Mouse (Mus musculus): ENCODE results near the gene Opcml. TPM values are rescaled to one million over a fixed set of nuclear protein-coding genes. Genes with fewer than 3 reads are reported as not detected.

The Opcml gene
- polyA plus RNA-seq, 1 experiment = not detected

DNA sequence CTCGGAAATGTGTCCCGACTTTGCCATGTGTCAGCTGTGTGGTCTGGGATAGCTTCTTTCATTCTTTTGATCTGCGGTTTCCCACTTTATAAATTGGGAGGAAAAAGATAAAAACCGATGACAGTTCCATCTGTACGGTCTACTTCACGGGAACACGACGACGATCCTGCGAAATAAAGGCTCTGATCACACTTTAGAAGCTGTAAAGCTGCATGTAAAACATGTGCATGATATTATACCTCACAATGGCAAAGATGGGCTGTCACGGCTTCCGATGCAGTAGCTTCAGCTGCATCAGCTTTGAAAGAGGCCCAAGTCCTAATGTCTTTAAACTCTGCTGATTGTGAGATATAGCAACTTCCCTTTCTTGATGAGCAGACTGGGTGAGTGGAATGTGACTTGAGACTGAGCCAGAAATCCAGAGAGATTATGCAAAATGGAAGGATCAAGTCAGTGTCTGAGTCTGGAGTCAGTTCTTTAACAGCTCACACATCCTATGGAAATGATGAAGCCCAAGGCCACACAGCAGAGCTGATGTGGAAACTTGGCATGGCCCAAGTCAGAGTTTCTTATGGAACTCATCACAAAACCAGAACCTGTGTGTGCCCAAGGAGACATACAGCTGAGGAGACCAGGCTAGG lies 349.5 kb downstream of the Opcml start:
- no peak overlapping the region for H3K4me3 ChIP-seq
- no peaks in the 10 kb centered on the region for H3K79me2 ChIP-seq (ENCODE audit: control insufficient read depth, insufficient read depth)
- TF ChIP-seq MYOG (IDR thresholded peaks at IDR 0.05; ENCODE audit: control insufficient read depth in 1 of 3, insufficient read depth in 1 of 3, insufficient read length in 2 of 3, low read depth in 2 of 3) (no peak), POLR2AphosphoS2 (IDR thresholded peaks at IDR 0.05; ENCODE audit: insufficient read length, low read depth) (no peak), TCF12 (IDR thresholded peaks at IDR 0.05; ENCODE audit: insufficient read depth, poor library complexity, severe bottlenecking) (no peak), SRF (IDR thresholded peaks at IDR 0.05; ENCODE audit: control insufficient read depth, insufficient read length, low read depth) (no peak), MYOD1 (IDR thresholded peaks at IDR 0.05; ENCODE audit: control insufficient read depth in 1 of 3, insufficient read length in 2 of 3, low read depth in 2 of 3) (no peak), POLR2A (IDR thresholded peaks at IDR 0.05; ENCODE audit: insufficient read length, low read depth) (no peak), REST (IDR thresholded peaks at IDR 0.05; ENCODE audit: insufficient read depth, insufficient read length) (no peak), E2F4 (IDR thresholded peaks at IDR 0.05; ENCODE audit: insufficient read depth) (no peak)
- H3K4me2 ChIP-seq (ENCODE audit: low read depth) = no peak overlapping the region
- no peak overlapping the region for H3ac ChIP-seq (ENCODE audit: control insufficient read depth, insufficient read length)
- H3K27me3 ChIP-seq (ENCODE audit: control insufficient read depth, insufficient read depth, insufficient read length) = no peaks in the 10 kb centered on the region
- H3K36me3 ChIP-seq (ENCODE audit: control insufficient read depth, insufficient read depth) = no peaks in the 10 kb centered on the region

DNA sequence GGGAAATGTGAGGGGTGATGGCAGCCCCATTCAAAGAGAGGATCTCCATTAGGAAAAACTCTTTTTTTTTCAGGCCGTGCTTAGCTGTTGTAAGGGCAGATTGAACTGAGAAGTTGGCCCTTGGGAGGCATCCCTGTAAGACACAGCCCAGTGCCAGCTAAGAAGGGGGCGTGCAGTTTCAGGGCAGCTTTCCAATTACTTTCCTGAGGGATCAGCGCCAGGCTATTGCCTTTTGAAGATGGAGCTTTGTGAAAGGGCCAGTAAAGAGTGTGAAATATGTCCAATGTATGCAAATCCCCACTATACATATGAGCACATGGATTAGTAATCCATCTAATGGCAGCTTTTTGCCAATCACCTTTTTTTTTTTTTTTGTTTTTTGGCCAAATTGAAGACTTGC lies 358.9 kb downstream of the Opcml start:
- no peak overlapping the region for H3K4me3 ChIP-seq
- H3K4me2 ChIP-seq (ENCODE audit: low read depth) = no peak overlapping the region
- TF ChIP-seq REST (IDR thresholded peaks at IDR 0.05; ENCODE audit: insufficient read depth, insufficient read length) (no peak), SRF (IDR thresholded peaks at IDR 0.05; ENCODE audit: control insufficient read depth, insufficient read length, low read depth) (no peak), MYOD1 (IDR thresholded peaks at IDR 0.05; ENCODE audit: control insufficient read depth in 1 of 3, insufficient read length in 2 of 3, low read depth in 2 of 3) (no peak), E2F4 (IDR thresholded peaks at IDR 0.05; ENCODE audit: insufficient read depth) (no peak), MAX (IDR thresholded peaks at IDR 0.05; ENCODE audit: low read depth) (no peak), USF1 (IDR thresholded peaks at IDR 0.05; ENCODE audit: low read depth) (no peak), CEBPB (IDR thresholded peaks at IDR 0.05; ENCODE audit: insufficient read depth, poor library complexity, severe bottlenecking) (no peak), MYOG (IDR thresholded peaks at IDR 0.05; ENCODE audit: control insufficient read depth in 1 of 3, insufficient read depth in 1 of 3, insufficient read length in 2 of 3, low read depth in 2 of 3) (no peak), POLR2A (IDR thresholded peaks at IDR 0.05; ENCODE audit: insufficient read length, low read depth) (no peak), TCF12 (IDR thresholded peaks at IDR 0.05; ENCODE audit: insufficient read depth, poor library complexity, severe bottlenecking) (no peak), TCF3 (IDR thresholded peaks at IDR 0.05; ENCODE audit: insufficient read length, low read depth) (no peak), POLR2AphosphoS2 (IDR thresholded peaks at IDR 0.05; ENCODE audit: insufficient read length, low read depth) (no peak)
- H3K27me3 ChIP-seq (ENCODE audit: control insufficient read depth, insufficient read depth, insufficient read length) = no peaks in the 10 kb centered on the region
- H3K36me3 ChIP-seq (ENCODE audit: control insufficient read depth, insufficient read depth) = no peaks in the 10 kb centered on the region
- no peaks in the 10 kb centered on the region for H3K79me2 ChIP-seq (ENCODE audit: control insufficient read depth, insufficient read depth)
- no peak overlapping the region for H3ac ChIP-seq (ENCODE audit: control insufficient read depth, insufficient read length)

DNA sequence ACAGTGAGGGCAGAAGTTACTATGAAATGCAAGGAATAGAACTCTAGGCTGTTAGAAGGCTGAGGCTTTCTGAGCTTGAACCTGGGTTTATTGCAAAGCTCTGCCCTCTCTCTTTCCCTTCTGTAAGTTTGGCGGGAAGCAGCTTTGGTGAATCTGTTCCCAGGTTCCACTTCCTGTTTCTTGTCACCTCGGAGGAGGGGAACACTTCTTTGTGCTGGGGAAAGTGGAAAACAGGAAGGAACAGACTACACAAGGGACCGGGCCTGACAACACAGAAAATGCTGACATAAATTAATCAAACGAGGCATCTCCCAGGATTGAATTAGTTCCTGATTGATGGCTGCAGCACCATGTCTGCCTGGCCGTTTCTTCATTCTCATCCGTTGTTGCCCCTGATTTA lies 363.2 kb downstream of the Opcml start:
- Histone ChIP-seq H3K4me2 (ENCODE audit: low read depth) (no peak overlapping the region), H3K27me3 (ENCODE audit: control insufficient read depth, insufficient read depth, insufficient read length) (no peaks in the 10 kb centered on the region), H3K79me2 (ENCODE audit: control insufficient read depth, insufficient read depth) (no peaks in the 10 kb centered on the region), H3K4me3 (no peak overlapping the region), H3K36me3 (ENCODE audit: control insufficient read depth, insufficient read depth) (no peaks in the 10 kb centered on the region), H3ac (ENCODE audit: control insufficient read depth, insufficient read length) (no peak overlapping the region)
- TF ChIP-seq POLR2AphosphoS2 (IDR thresholded peaks at IDR 0.05; ENCODE audit: insufficient read length, low read depth) (no peak), TCF12 (IDR thresholded peaks at IDR 0.05; ENCODE audit: insufficient read depth, poor library complexity, severe bottlenecking) (no peak), MYOG (IDR thresholded peaks at IDR 0.05; ENCODE audit: control insufficient read depth in 1 of 3, insufficient read depth in 1 of 3, insufficient read length in 2 of 3, low read depth in 2 of 3) (no peak), MYOD1 (IDR thresholded peaks at IDR 0.05; ENCODE audit: control insufficient read depth in 1 of 3, insufficient read length in 2 of 3, low read depth in 2 of 3) (no peak), E2F4 (IDR thresholded peaks at IDR 0.05; ENCODE audit: insufficient read depth) (no peak), POLR2A (IDR thresholded peaks at IDR 0.05; ENCODE audit: insufficient read length, low read depth) (no peak), MAX (IDR thresholded peaks at IDR 0.05; ENCODE audit: low read depth) (no peak), REST (IDR thresholded peaks at IDR 0.05; ENCODE audit: insufficient read depth, insufficient read length) (no peak), TCF3 (IDR thresholded peaks at IDR 0.05; ENCODE audit: insufficient read length, low read depth) (no peak)

DNA sequence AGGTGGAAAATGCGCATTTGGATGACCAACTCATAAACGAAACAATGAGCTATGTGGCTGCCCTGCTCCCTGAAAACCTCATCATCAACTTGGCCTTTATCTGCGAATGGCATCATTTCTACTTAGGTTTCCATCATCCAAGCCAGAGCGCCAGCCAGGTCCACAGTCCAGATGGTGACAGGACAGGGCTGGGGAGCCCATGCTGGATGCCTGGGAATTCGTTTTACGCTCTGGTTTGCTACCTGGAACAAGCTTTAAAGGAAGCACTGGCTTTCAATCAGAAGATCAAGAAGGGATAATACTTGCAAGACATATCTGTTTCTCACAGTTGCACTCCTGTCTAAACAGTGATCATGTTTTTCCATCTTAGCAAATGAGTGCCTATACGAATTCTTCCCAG lies 366.5 kb downstream of the Opcml start:
- Histone ChIP-seq H3K79me2 (ENCODE audit: control insufficient read depth, insufficient read depth) (no peaks in the 10 kb centered on the region), H3K36me3 (ENCODE audit: control insufficient read depth, insufficient read depth) (no peaks in the 10 kb centered on the region), H3ac (ENCODE audit: control insufficient read depth, insufficient read length) (no peak overlapping the region), H3K27me3 (ENCODE audit: control insufficient read depth, insufficient read depth, insufficient read length) (no peaks in the 10 kb centered on the region), H3K4me2 (ENCODE audit: low read depth) (no peak overlapping the region), H3K4me3 (no peak overlapping the region)
- no peak for TF ChIP-seq REST (IDR thresholded peaks at IDR 0.05; ENCODE audit: insufficient read depth, insufficient read length)
- no peak for TF ChIP-seq TCF3 (IDR thresholded peaks at IDR 0.05; ENCODE audit: insufficient read length, low read depth)
- no peak for TF ChIP-seq POLR2A (IDR thresholded peaks at IDR 0.05; ENCODE audit: insufficient read length, low read depth)
- no peak for TF ChIP-seq MYOD1 (IDR thresholded peaks at IDR 0.05; ENCODE audit: control insufficient read depth in 1 of 3, insufficient read length in 2 of 3, low read depth in 2 of 3)
- no peak for TF ChIP-seq CEBPB (IDR thresholded peaks at IDR 0.05; ENCODE audit: insufficient read depth, poor library complexity, severe bottlenecking)
- TF ChIP-seq USF1 (IDR thresholded peaks at IDR 0.05; ENCODE audit: low read depth) = no peak
- TF ChIP-seq MAX (IDR thresholded peaks at IDR 0.05; ENCODE audit: low read depth) = no peak
- TF ChIP-seq POLR2AphosphoS2 (IDR thresholded peaks at IDR 0.05; ENCODE audit: insufficient read length, low read depth) = no peak

DNA sequence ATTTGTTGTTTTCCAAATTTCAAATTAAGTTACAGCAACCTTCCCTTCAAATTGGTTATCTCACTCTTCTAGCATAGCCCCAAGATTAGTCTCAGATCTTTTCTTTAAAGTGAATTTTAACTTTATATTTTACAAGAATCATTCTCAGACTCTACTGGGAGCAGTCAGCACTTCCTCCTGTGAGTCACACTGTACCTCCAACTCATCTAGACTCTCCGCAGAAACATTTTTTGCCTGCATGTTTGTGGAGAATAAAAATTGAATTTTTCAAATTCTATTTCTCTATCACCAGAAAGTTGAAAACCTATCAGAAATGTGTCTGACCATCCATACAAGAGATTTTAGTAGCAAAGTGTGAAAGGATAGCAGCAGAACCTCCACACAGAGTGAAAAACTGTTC lies 370.4 kb downstream of the Opcml start:
- Histone ChIP-seq H3ac (ENCODE audit: control insufficient read depth, insufficient read length) (no peak overlapping the region), H3K36me3 (ENCODE audit: control insufficient read depth, insufficient read depth) (no peaks in the 10 kb centered on the region), H3K79me2 (ENCODE audit: control insufficient read depth, insufficient read depth) (no peaks in the 10 kb centered on the region), H3K4me3 (no peak overlapping the region), H3K27me3 (ENCODE audit: control insufficient read depth, insufficient read depth, insufficient read length) (no peaks in the 10 kb centered on the region), H3K4me2 (ENCODE audit: low read depth) (no peak overlapping the region)
- TF ChIP-seq CEBPB (IDR thresholded peaks at IDR 0.05; ENCODE audit: insufficient read depth, poor library complexity, severe bottlenecking) = no peak
- no peak for TF ChIP-seq POLR2A (IDR thresholded peaks at IDR 0.05; ENCODE audit: insufficient read length, low read depth)
- TF ChIP-seq POLR2AphosphoS2 (IDR thresholded peaks at IDR 0.05; ENCODE audit: insufficient read length, low read depth) = no peak
- TF ChIP-seq SRF (IDR thresholded peaks at IDR 0.05; ENCODE audit: control insufficient read depth, insufficient read length, low read depth) = no peak
- TF ChIP-seq TCF12 (IDR thresholded peaks at IDR 0.05; ENCODE audit: insufficient read depth, poor library complexity, severe bottlenecking) = no peak
- TF ChIP-seq E2F4 (IDR thresholded peaks at IDR 0.05; ENCODE audit: insufficient read depth) = no peak
- TF ChIP-seq MAX (IDR thresholded peaks at IDR 0.05; ENCODE audit: low read depth) = no peak
- TF ChIP-seq TCF3 (IDR thresholded peaks at IDR 0.05; ENCODE audit: insufficient read length, low read depth) = no peak
- TF ChIP-seq REST (IDR thresholded peaks at IDR 0.05; ENCODE audit: insufficient read depth, insufficient read length) = no peak
- TF ChIP-seq MYOG (IDR thresholded peaks at IDR 0.05; ENCODE audit: control insufficient read depth in 1 of 3, insufficient read depth in 1 of 3, insufficient read length in 2 of 3, low read depth in 2 of 3) = no peak
- no peak for TF ChIP-seq MYOD1 (IDR thresholded peaks at IDR 0.05; ENCODE audit: control insufficient read depth in 1 of 3, insufficient read length in 2 of 3, low read depth in 2 of 3)
- no peak for TF ChIP-seq USF1 (IDR thresholded peaks at IDR 0.05; ENCODE audit: low read depth)
